Comparison of ENCODE assay signal across 8 mouse cellular contexts in the genomic region with DNA sequence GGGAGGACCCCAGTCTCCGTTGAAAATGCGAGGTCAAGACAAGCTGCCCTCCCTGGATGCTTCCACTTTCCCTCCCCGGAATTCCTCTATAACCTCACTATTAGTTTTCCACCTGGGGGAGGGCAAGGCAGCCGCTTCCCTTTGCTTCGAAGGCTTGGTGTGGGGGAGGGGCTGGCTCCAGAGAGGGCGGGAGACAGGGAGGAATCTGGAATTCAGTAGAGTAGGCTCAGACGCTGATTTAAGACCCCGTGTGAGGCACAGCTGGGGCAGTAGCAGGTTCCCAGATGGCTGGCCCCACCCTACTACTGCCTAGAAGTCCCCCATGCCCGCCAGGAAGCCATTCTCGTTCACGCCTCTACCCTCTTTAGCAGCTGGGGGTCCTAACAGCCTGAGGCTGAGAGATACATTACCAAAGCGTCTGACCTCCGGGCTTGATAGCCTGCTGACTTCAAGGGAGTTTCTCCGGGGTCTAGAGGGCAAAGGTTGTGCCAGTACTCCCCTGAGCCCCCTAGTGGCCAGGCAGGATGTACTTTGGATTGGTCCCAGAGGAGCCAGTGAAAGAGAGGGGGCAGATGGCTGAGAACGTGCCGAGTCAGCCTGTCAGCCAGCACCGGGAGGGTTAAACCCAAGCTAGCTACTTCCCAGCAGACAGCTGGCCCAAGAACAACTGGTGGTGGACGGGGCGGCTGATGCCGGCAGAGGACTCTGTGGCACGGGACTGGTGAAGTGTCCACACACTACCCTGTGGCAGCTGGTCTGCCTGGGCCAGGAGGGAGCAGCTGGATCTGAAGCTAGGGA. TPM values are rescaled to one million over a fixed set of nuclear protein-coding genes. Genes with fewer than 3 reads are reported as not detected.
A peak's percentile ranks its signal among the peaks of the same experiment; 100 is the strongest.
DNase-seq lines count a peak whose midpoint lies in the region; ATAC-seq and TF ChIP-seq lines count a peak whose summit lies in the region.

No protein-coding gene starts in this region.

- peak; percentile 70 for ATAC-seq in forebrain, postnatal 0 days
- ATAC-seq in hindbrain, embryonic 16.5 days, result peak; percentile 29; the same call in 1 of the 2 replicates
- ATAC-seq in liver, embryonic 13.5 days (ENCODE audit: low read depth), result peak; percentile 60

- no peak for TF ChIP-seq POLR2A in bone marrow macrophage, adult 2 months (IDR thresholded peaks at IDR 0.05; ENCODE audit: borderline replicate concordance, low read depth, low read length)

- H3K27ac ChIP-seq in layer of hippocampus, adult 2 months, result no peak overlapping the region; the same call in 1 of the 2 replicates
- H3K27ac ChIP-seq in bone marrow macrophage, adult 2 months (ENCODE audit: insufficient read depth, low read depth, low read length), result no peak overlapping the region
- no peak overlapping the region for H3K27ac ChIP-seq in forebrain, postnatal 0 days (ENCODE audit: low read depth, low read length)
- H3K27ac ChIP-seq in hindbrain, embryonic 16.5 days (ENCODE audit: low read depth, low read length), result no peak overlapping the region
- no peak overlapping the region for H3K27ac ChIP-seq in liver, embryonic 13.5 days

- peak in 1 of 2 experiments; percentile 33 for DNase-seq in layer of hippocampus, adult 2 months (ENCODE audit: low spot score in 2 of 2)
- no peak for DNase-seq in layer of hippocampus, adult 8-10 months (ENCODE audit: low spot score in 2 of 2)
- DNase-seq in forebrain, postnatal 0 days, result peak; percentile 39
- peak; percentile 44 for DNase-seq in liver, embryonic 13.5 days
- DNase-seq in natural killer cell, adult 2 months (ENCODE audit: low spot score in 2 of 2), result peak; percentile 25 to 46
- no peak for DNase-seq in frontal cortex, postnatal 25 days (ENCODE audit: low spot score in 2 of 2)

- no peak overlapping the region for H3K9ac ChIP-seq in forebrain, postnatal 0 days
- no peak overlapping the region for H3K9ac ChIP-seq in hindbrain, embryonic 16.5 days (ENCODE audit: low read depth, low read length)
- H3K9ac ChIP-seq in liver, embryonic 13.5 days, result 0 out of 2 replicates have a peak overlapping the region, but pooled peaks have one; percentile 14

- peak; percentile 82 for TF ChIP-seq CTCF in layer of hippocampus, adult 2 months (conservative IDR thresholded peaks at IDR 0.05)
- peak; percentile 83 for TF ChIP-seq CTCF in bone marrow macrophage, adult 2 months (IDR thresholded peaks at IDR 0.05; ENCODE audit: low read depth, low read length)
- peak; percentile 70 for TF ChIP-seq CTCF in forebrain, postnatal 0 days (IDR thresholded peaks at IDR 0.05; ENCODE audit: low read depth)

- WGBS in forebrain, postnatal 0 days, result 4% methylated on average over 21 of the region's 21 CpGs
- 2% methylated on average over 21 of the region's 21 CpGs for whole genome bisulfite sequencing in hindbrain, embryonic 16.5 days
- 3% methylated on average over 21 of the region's 21 CpGs for WGBS in liver, embryonic 13.5 days (ENCODE audit: insufficient replicate concordance)

- no peaks in the 10 kb centered on the region for H3K36me3 ChIP-seq in forebrain, postnatal 0 days (ENCODE audit: insufficient read depth)
- no peaks in the 10 kb centered on the region for H3K36me3 ChIP-seq in hindbrain, embryonic 16.5 days (ENCODE audit: control insufficient read depth, insufficient read depth, low read length)
- H3K36me3 ChIP-seq in liver, embryonic 13.5 days, result no peaks in the 10 kb centered on the region

- H3K4me1 ChIP-seq in bone marrow macrophage, adult 2 months (ENCODE audit: control insufficient read depth, insufficient read depth, low read length), result no peaks in the 10 kb centered on the region; the same call in none of the 2 replicates
- H3K4me1 ChIP-seq in forebrain, postnatal 0 days (ENCODE audit: insufficient read depth), result peaks cover 13% of the 10 kb centered on the region; the same call in 1 of the 2 replicates
- peaks cover 29% of the 10 kb centered on the region for H3K4me1 ChIP-seq in hindbrain, embryonic 16.5 days (ENCODE audit: control insufficient read depth, insufficient read depth, low read depth, low read length)
- peaks cover 36% of the 10 kb centered on the region for H3K4me1 ChIP-seq in liver, embryonic 13.5 days (replicated peaks)

- peaks cover 8% of the 10 kb centered on the region; the same call in 1 of the 2 replicates for H3K27me3 ChIP-seq in forebrain, postnatal 0 days (ENCODE audit: insufficient read depth, low read length)
- peaks cover 27% of the 10 kb centered on the region for H3K27me3 ChIP-seq in hindbrain, embryonic 16.5 days (replicated peaks; ENCODE audit: control insufficient read depth, insufficient read depth, low read length)
- H3K27me3 ChIP-seq in liver, embryonic 13.5 days, result peaks cover 60% of the 10 kb centered on the region

- no peaks in the 10 kb centered on the region for H3K9me3 ChIP-seq in forebrain, postnatal 0 days (ENCODE audit: low read length)
- H3K9me3 ChIP-seq in hindbrain, embryonic 16.5 days (ENCODE audit: control insufficient read depth, low read length), result no peaks in the 10 kb centered on the region
- no peaks in the 10 kb centered on the region for H3K9me3 ChIP-seq in liver, embryonic 13.5 days (replicated peaks)

- peak overlapping the region; percentile 27 for H3K4me2 ChIP-seq in forebrain, postnatal 0 days (ENCODE audit: low read depth)
- peak overlapping the region; percentile 26 for H3K4me2 ChIP-seq in hindbrain, embryonic 16.5 days (ENCODE audit: low read length)
- H3K4me2 ChIP-seq in liver, embryonic 13.5 days, result peak overlapping the region; percentile 53

- H3K4me3 ChIP-seq in layer of hippocampus, adult 2 months, result peak overlapping the region; percentile 28; the same call in 1 of the 2 replicates
- H3K4me3 ChIP-seq in bone marrow macrophage, adult 2 months (ENCODE audit: insufficient read depth, low read length), result 0 out of 2 replicates have a peak overlapping the region, but pooled peaks have one; percentile 11
- H3K4me3 ChIP-seq in forebrain, postnatal 0 days (ENCODE audit: low read depth, low read length), result 0 out of 2 replicates have a peak overlapping the region, but pooled peaks have one; percentile 5
- 0 out of 2 replicates have a peak overlapping the region, but pooled peaks have one; percentile 3 for H3K4me3 ChIP-seq in hindbrain, embryonic 16.5 days (ENCODE audit: low read length)
- peak overlapping the region; percentile 30 for H3K4me3 ChIP-seq in liver, embryonic 13.5 days (replicated peaks)

RNA-seq across cellular contexts. Expression of a gene that starts 1.8 kb away (rescaled TPM):
- 1 to 10 TPM; 6.9 to 8.9 TPM for total RNA-seq in layer of hippocampus, adult 2 months (2021)
- total RNA-seq in layer of hippocampus, adult 8-10 months (2022), result 10 to 100 TPM in 2 of 4 experiments, 1 to 10 TPM in 2; 7.6 to 11.7 (median 10.2) TPM
- 0.12 and 0.45 TPM in 2 replicates for polyA plus RNA-seq in bone marrow macrophage, adult 2 months (2012; ENCODE audit: insufficient read depth, insufficient read length, missing spikeins)
- 3.5 and 8.9 TPM in 2 replicates for total RNA-seq in forebrain, postnatal 0 days (2014; rRNA removed)
- polyA plus RNA-seq in forebrain, postnatal 0 days (2015; fragmentation: Nextera tagmentation; extraction: Ambion mirVana), result 1.4 and 1.7 TPM in 2 replicates
- polyA plus RNA-seq in hindbrain, embryonic 16.5 days (2015; fragmentation: Nextera tagmentation; extraction: Ambion mirVana), result 2.2 and 3.5 TPM in 2 replicates
- 1.5 and 1.9 TPM in 2 replicates for polyA plus RNA-seq in liver, embryonic 13.5 days (2015; fragmentation: Nextera tagmentation; extraction: Ambion mirVana)

RNA-seq across cellular contexts. Expression of a gene that starts 29.7 kb away (rescaled TPM):
- total RNA-seq in layer of hippocampus, adult 2 months (2021), result 100 to 1,000 TPM; 713 to 738 TPM
- 100 to 1,000 TPM; 566 to 881 (median 750) TPM for total RNA-seq in layer of hippocampus, adult 8-10 months (2022)
- 1,564 and 1,592 TPM in 2 replicates for polyA plus RNA-seq in bone marrow macrophage, adult 2 months (2012; ENCODE audit: insufficient read depth, insufficient read length, missing spikeins)
- total RNA-seq in forebrain, postnatal 0 days (2014; rRNA removed), result 848 and 1,386 TPM in 2 replicates
- 439 and 570 TPM in 2 replicates for polyA plus RNA-seq in forebrain, postnatal 0 days (2015; fragmentation: Nextera tagmentation; extraction: Ambion mirVana)
- polyA plus RNA-seq in hindbrain, embryonic 16.5 days (2015; fragmentation: Nextera tagmentation; extraction: Ambion mirVana), result 271 and 282 TPM in 2 replicates
- 525 and 552 TPM in 2 replicates for polyA plus RNA-seq in liver, embryonic 13.5 days (2015; fragmentation: Nextera tagmentation; extraction: Ambion mirVana)

RNA-seq across cellular contexts. Expression of a gene that starts 45.8 kb away (rescaled TPM):
- total RNA-seq in layer of hippocampus, adult 2 months (2021), result 10 to 100 TPM; 31.6 to 37.5 TPM
- total RNA-seq in layer of hippocampus, adult 8-10 months (2022), result 10 to 100 TPM; 30.1 to 32.9 (median 31.7) TPM
- polyA plus RNA-seq in bone marrow macrophage, adult 2 months (2012; ENCODE audit: insufficient read depth, insufficient read length, missing spikeins), result 10.3 and 11.1 TPM in 2 replicates
- total RNA-seq in forebrain, postnatal 0 days (2014; rRNA removed), result 46.6 and 58.8 TPM in 2 replicates
- 21.1 and 28.4 TPM in 2 replicates for polyA plus RNA-seq in forebrain, postnatal 0 days (2015; fragmentation: Nextera tagmentation; extraction: Ambion mirVana)
- polyA plus RNA-seq in hindbrain, embryonic 16.5 days (2015; fragmentation: Nextera tagmentation; extraction: Ambion mirVana), result 11.1 and 22.2 TPM in 2 replicates
- polyA plus RNA-seq in liver, embryonic 13.5 days (2015; fragmentation: Nextera tagmentation; extraction: Ambion mirVana), result 4.2 and 4.4 TPM in 2 replicates

RNA-seq across cellular contexts. Expression of a gene that starts 56.2 kb away (rescaled TPM):
- 100 to 1,000 TPM; 105 to 108 TPM for total RNA-seq in layer of hippocampus, adult 2 months (2021)
- 100 to 1,000 TPM in 3 of 4 experiments, 10 to 100 TPM in 1; 97.9 to 107 (median 104) TPM for total RNA-seq in layer of hippocampus, adult 8-10 months (2022)
- polyA plus RNA-seq in bone marrow macrophage, adult 2 months (2012; ENCODE audit: insufficient read depth, insufficient read length, missing spikeins), result 62.1 and 71.4 TPM in 2 replicates
- total RNA-seq in forebrain, postnatal 0 days (2014; rRNA removed), result 133 and 168 TPM in 2 replicates
- polyA plus RNA-seq in forebrain, postnatal 0 days (2015; fragmentation: Nextera tagmentation; extraction: Ambion mirVana), result 219 and 222 TPM in 2 replicates
- 193 and 201 TPM in 2 replicates for polyA plus RNA-seq in hindbrain, embryonic 16.5 days (2015; fragmentation: Nextera tagmentation; extraction: Ambion mirVana)
- polyA plus RNA-seq in liver, embryonic 13.5 days (2015; fragmentation: Nextera tagmentation; extraction: Ambion mirVana), result 151 and 159 TPM in 2 replicates

Comparison
In these comparisons a context has a peak if more than half of its experiments do, and no peak if none do; other contexts are left out.
1. DNase-seq: peak in forebrain, postnatal 0 days (single experiment), liver, embryonic 13.5 days (single experiment) and natural killer cell, adult 2 months (2 of 2); none in layer of hippocampus, adult 8-10 months (0 of 2) and frontal cortex, postnatal 25 days (0 of 2).
2. Peak in every context shown above with its lines, with median percentiles within 50 percentile points of each other: H3K4me3 ChIP-seq, CTCF ChIP-seq, ATAC-seq and H3K4me2 ChIP-seq.